Mouse (Mus musculus): ENCODE measurements at regions not wholly inside any gene's neighbourhood (a gene's known extent, or its start where the extent isn't known, plus 50 kb on each side); places are given as distances from the start of the nearest gene placed in this dataset.

- no peak overlapping the region for H3K4me3 ChIP-seq
- H3K27me3 ChIP-seq (ENCODE audit: control insufficient read depth, insufficient read depth, insufficient read length), result no peaks in the 10 kb centered on the region
- TF ChIP-seq CEBPB (IDR thresholded peaks at IDR 0.05; ENCODE audit: insufficient read depth, poor library complexity, severe bottlenecking) (no peak), TCF3 (IDR thresholded peaks at IDR 0.05; ENCODE audit: insufficient read length, low read depth) (no peak), TCF12 (IDR thresholded peaks at IDR 0.05; ENCODE audit: insufficient read depth, poor library complexity, severe bottlenecking) (no peak), MYOD1 (IDR thresholded peaks at IDR 0.05; ENCODE audit: control insufficient read depth in 1 of 3, insufficient read length in 2 of 3, low read depth in 2 of 3) (no peak), SRF (IDR thresholded peaks at IDR 0.05; ENCODE audit: control insufficient read depth, insufficient read length, low read depth) (no peak), POLR2A (IDR thresholded peaks at IDR 0.05; ENCODE audit: insufficient read length, low read depth) (no peak), USF1 (IDR thresholded peaks at IDR 0.05; ENCODE audit: low read depth) (no peak), E2F4 (IDR thresholded peaks at IDR 0.05; ENCODE audit: insufficient read depth) (no peak), MAX (IDR thresholded peaks at IDR 0.05; ENCODE audit: low read depth) (no peak), REST (IDR thresholded peaks at IDR 0.05; ENCODE audit: insufficient read depth, insufficient read length) (no peak), MYOG (IDR thresholded peaks at IDR 0.05; ENCODE audit: control insufficient read depth in 1 of 3, insufficient read depth in 1 of 3, insufficient read length in 2 of 3, low read depth in 2 of 3) (no peak)
- no peaks in the 10 kb centered on the region for H3K79me2 ChIP-seq (ENCODE audit: control insufficient read depth, insufficient read depth)
- no peaks in the 10 kb centered on the region for H3K36me3 ChIP-seq (ENCODE audit: control insufficient read depth, insufficient read depth)
- H3ac ChIP-seq (ENCODE audit: control insufficient read depth, insufficient read length), result no peak overlapping the region
- H3K4me2 ChIP-seq (ENCODE audit: low read depth), result no peak overlapping the region
Measured at GRCm38 (mm10) chr1:43371863-43372262, 72.5 kb upstream of the Nck2 start.

DNA sequence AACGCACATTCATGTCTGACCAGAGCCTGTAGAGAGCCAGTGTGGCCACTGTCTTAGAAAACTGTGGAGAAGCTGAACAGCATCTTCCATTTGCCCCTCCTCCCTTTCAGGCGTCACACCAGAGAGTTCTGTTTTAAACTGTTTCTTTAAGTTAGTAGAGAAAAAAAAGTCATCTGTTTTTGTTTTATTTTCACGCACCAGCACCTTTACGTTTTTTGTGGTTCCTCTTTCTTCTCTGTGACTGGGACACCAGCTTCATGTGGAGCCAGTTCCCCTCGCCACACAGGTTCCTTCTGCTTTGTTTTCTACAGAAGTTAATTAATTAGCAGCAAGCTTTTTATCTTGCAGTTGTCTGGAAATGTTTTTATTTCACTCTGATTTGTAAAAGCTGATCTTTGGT is 69.4 kb upstream of the Nck2 start:
- no peaks in the 10 kb centered on the region for H3K79me2 ChIP-seq (ENCODE audit: control insufficient read depth, insufficient read depth)
- no peaks in the 10 kb centered on the region for H3K36me3 ChIP-seq (ENCODE audit: control insufficient read depth, insufficient read depth)
- no peak overlapping the region for H3K4me2 ChIP-seq (ENCODE audit: low read depth)
- H3ac ChIP-seq (ENCODE audit: control insufficient read depth, insufficient read length), result no peak overlapping the region
- no peaks in the 10 kb centered on the region for H3K27me3 ChIP-seq (ENCODE audit: control insufficient read depth, insufficient read depth, insufficient read length)
- H3K4me3 ChIP-seq, result no peak overlapping the region
- TF ChIP-seq POLR2AphosphoS2 (IDR thresholded peaks at IDR 0.05; ENCODE audit: insufficient read length, low read depth) (no peak), TCF12 (IDR thresholded peaks at IDR 0.05; ENCODE audit: insufficient read depth, poor library complexity, severe bottlenecking) (no peak), MAX (IDR thresholded peaks at IDR 0.05; ENCODE audit: low read depth) (no peak), E2F4 (IDR thresholded peaks at IDR 0.05; ENCODE audit: insufficient read depth) (no peak), POLR2A (IDR thresholded peaks at IDR 0.05; ENCODE audit: insufficient read length, low read depth) (no peak), SRF (IDR thresholded peaks at IDR 0.05; ENCODE audit: control insufficient read depth, insufficient read length, low read depth) (no peak), TCF3 (IDR thresholded peaks at IDR 0.05; ENCODE audit: insufficient read length, low read depth) (no peak)

DNA sequence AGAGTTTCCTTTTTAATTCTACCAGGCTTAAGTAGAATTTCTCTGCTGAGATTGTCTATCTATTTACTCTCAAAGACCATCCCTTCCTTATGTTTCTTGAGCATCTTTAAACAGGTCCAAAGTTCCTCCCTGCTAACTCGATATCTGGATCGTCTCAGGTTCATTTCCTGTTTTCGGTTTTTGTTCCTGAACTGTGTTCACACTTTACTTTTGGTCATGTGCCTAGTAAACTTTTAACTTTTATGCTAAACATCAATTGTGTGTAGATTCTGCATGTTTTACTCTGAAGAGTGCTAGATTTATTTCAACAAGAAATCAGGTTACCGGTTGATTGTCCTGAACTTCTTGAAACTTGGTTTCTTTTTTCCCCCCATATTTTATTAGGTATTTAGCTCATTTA is 68.5 kb upstream of the Nck2 start:
- Histone ChIP-seq H3K4me3 (no peak overlapping the region), H3ac (ENCODE audit: control insufficient read depth, insufficient read length) (no peak overlapping the region), H3K36me3 (ENCODE audit: control insufficient read depth, insufficient read depth) (no peaks in the 10 kb centered on the region), H3K4me2 (ENCODE audit: low read depth) (no peak overlapping the region), H3K79me2 (ENCODE audit: control insufficient read depth, insufficient read depth) (no peaks in the 10 kb centered on the region), H3K27me3 (ENCODE audit: control insufficient read depth, insufficient read depth, insufficient read length) (no peaks in the 10 kb centered on the region)
- no peak for TF ChIP-seq CEBPB (IDR thresholded peaks at IDR 0.05; ENCODE audit: insufficient read depth, poor library complexity, severe bottlenecking)
- TF ChIP-seq POLR2AphosphoS2 (IDR thresholded peaks at IDR 0.05; ENCODE audit: insufficient read length, low read depth), result no peak
- TF ChIP-seq SRF (IDR thresholded peaks at IDR 0.05; ENCODE audit: control insufficient read depth, insufficient read length, low read depth), result no peak
- TF ChIP-seq TCF12 (IDR thresholded peaks at IDR 0.05; ENCODE audit: insufficient read depth, poor library complexity, severe bottlenecking), result no peak
- no peak for TF ChIP-seq TCF3 (IDR thresholded peaks at IDR 0.05; ENCODE audit: insufficient read length, low read depth)
- no peak for TF ChIP-seq MAX (IDR thresholded peaks at IDR 0.05; ENCODE audit: low read depth)
- TF ChIP-seq REST (IDR thresholded peaks at IDR 0.05; ENCODE audit: insufficient read depth, insufficient read length), result no peak
- no peak for TF ChIP-seq POLR2A (IDR thresholded peaks at IDR 0.05; ENCODE audit: insufficient read length, low read depth)
- TF ChIP-seq USF1 (IDR thresholded peaks at IDR 0.05; ENCODE audit: low read depth), result no peak

GRCm38 (mm10) chr1:43377491-43378263 is 66.7 kb upstream of the Nck2 start:
- TF ChIP-seq USF1 (IDR thresholded peaks at IDR 0.05; ENCODE audit: low read depth) (no peak), CEBPB (IDR thresholded peaks at IDR 0.05; ENCODE audit: insufficient read depth, poor library complexity, severe bottlenecking) (no peak), POLR2A (IDR thresholded peaks at IDR 0.05; ENCODE audit: insufficient read length, low read depth) (no peak), REST (IDR thresholded peaks at IDR 0.05; ENCODE audit: insufficient read depth, insufficient read length) (no peak)
- H3K27me3 ChIP-seq (ENCODE audit: control insufficient read depth, insufficient read depth, insufficient read length), result no peaks in the 10 kb centered on the region
- H3ac ChIP-seq (ENCODE audit: control insufficient read depth, insufficient read length), result no peak overlapping the region
- no peak overlapping the region for H3K4me3 ChIP-seq
- H3K79me2 ChIP-seq (ENCODE audit: control insufficient read depth, insufficient read depth), result no peaks in the 10 kb centered on the region
- no peaks in the 10 kb centered on the region for H3K36me3 ChIP-seq (ENCODE audit: control insufficient read depth, insufficient read depth)
- no peak overlapping the region for H3K4me2 ChIP-seq (ENCODE audit: low read depth)

DNA sequence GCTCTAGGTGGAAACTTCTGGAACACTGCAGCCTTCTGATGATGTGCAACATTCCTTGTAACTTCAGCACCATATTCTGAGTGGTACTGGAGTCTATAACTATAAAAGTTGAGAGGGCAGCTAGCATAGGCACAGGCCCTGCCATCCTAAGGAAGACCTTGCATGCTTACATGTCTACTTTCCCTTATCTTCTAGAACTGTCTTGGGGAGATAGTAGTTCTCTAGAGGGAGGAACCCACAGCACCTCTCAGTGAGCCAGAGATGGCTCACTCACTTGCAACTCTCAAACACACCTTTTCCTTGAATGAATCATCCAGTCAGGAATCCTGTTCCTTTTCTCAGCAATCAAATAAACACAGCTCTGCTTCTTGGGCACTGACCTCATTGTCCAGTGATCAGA is 59.4 kb upstream of the Nck2 start:
- TF ChIP-seq TCF3 (IDR thresholded peaks at IDR 0.05; ENCODE audit: insufficient read length, low read depth) (no peak), REST (IDR thresholded peaks at IDR 0.05; ENCODE audit: insufficient read depth, insufficient read length) (no peak), MAX (IDR thresholded peaks at IDR 0.05; ENCODE audit: low read depth) (no peak), MYOD1 (IDR thresholded peaks at IDR 0.05; ENCODE audit: control insufficient read depth in 1 of 3, insufficient read length in 2 of 3, low read depth in 2 of 3) (no peak), POLR2A (IDR thresholded peaks at IDR 0.05; ENCODE audit: insufficient read length, low read depth) (no peak), E2F4 (IDR thresholded peaks at IDR 0.05; ENCODE audit: insufficient read depth) (no peak), SRF (IDR thresholded peaks at IDR 0.05; ENCODE audit: control insufficient read depth, insufficient read length, low read depth) (no peak), TCF12 (IDR thresholded peaks at IDR 0.05; ENCODE audit: insufficient read depth, poor library complexity, severe bottlenecking) (no peak), POLR2AphosphoS2 (IDR thresholded peaks at IDR 0.05; ENCODE audit: insufficient read length, low read depth) (no peak), USF1 (IDR thresholded peaks at IDR 0.05; ENCODE audit: low read depth) (no peak), CEBPB (IDR thresholded peaks at IDR 0.05; ENCODE audit: insufficient read depth, poor library complexity, severe bottlenecking) (no peak), MYOG (IDR thresholded peaks at IDR 0.05; ENCODE audit: control insufficient read depth in 1 of 3, insufficient read depth in 1 of 3, insufficient read length in 2 of 3, low read depth in 2 of 3) (no peak)
- Histone ChIP-seq H3ac (ENCODE audit: control insufficient read depth, insufficient read length) (no peak overlapping the region), H3K27me3 (ENCODE audit: control insufficient read depth, insufficient read depth, insufficient read length) (no peaks in the 10 kb centered on the region), H3K36me3 (ENCODE audit: control insufficient read depth, insufficient read depth) (no peaks in the 10 kb centered on the region), H3K79me2 (ENCODE audit: control insufficient read depth, insufficient read depth) (no peaks in the 10 kb centered on the region), H3K4me2 (ENCODE audit: low read depth) (no peak overlapping the region), H3K4me3 (no peak overlapping the region)

Data from myocyte (in vitro differentiated cells).